Mouse (Mus musculus): ENCODE results near the gene Thtpa. TPM values are rescaled to one million over a fixed set of nuclear protein-coding genes. Genes with fewer than 3 reads are reported as not detected.

The Thtpa gene
- polyA plus RNA-seq, 1 experiment from 2014 or later: 26.6 TPM

- H3K4me3 ChIP-seq: no peak overlapping the region
- no peak overlapping the region for H3K9ac ChIP-seq (replicated peaks)
- no peaks in the 10 kb centered on the region for H3K9me3 ChIP-seq
- no peak for ATAC-seq (ENCODE audit: low FRiP score, low read depth)
- WGBS: 89% methylated on average over 22 of the region's 22 CpGs
- H3K4me2 ChIP-seq (replicated peaks): no peak overlapping the region
- H3K27me3 ChIP-seq: peaks cover 3% of the 10 kb centered on the region; the same call in 1 of the 2 replicates
- H3K36me3 ChIP-seq: peaks cover 60% of the 10 kb centered on the region
- peaks cover 32% of the 10 kb centered on the region for H3K4me1 ChIP-seq
- no peak overlapping the region for H3K27ac ChIP-seq (replicated peaks)
These were observed 30.8 kb upstream of the Thtpa start for GRCm38 (mm10) chr14:55063581-55064381.

GRCm38 (mm10) chr14:55064481-55065370 lies 29.9 kb upstream of the Thtpa start:
- ATAC-seq (ENCODE audit: low FRiP score, low read depth): no peak
- H3K9me3 ChIP-seq: no peaks in the 10 kb centered on the region
- H3K27ac ChIP-seq (replicated peaks): no peak overlapping the region

GRCm38 (mm10) chr14:55065391-55065790 lies 29.2 kb upstream of the Thtpa start:
- Histone ChIP-seq H3K27ac (replicated peaks) (no peak overlapping the region), H3K4me1 (peaks cover 25% of the 10 kb centered on the region), H3K4me3 (no peak overlapping the region), H3K4me2 (replicated peaks) (no peak overlapping the region), H3K36me3 (peaks cover 76% of the 10 kb centered on the region), H3K9ac (replicated peaks) (no peak overlapping the region), H3K9me3 (no peaks in the 10 kb centered on the region), H3K27me3 (peaks cover 3% of the 10 kb centered on the region; the same call in 1 of the 2 replicates)
- WGBS: 92% methylated on average over 13 of the region's 13 CpGs
- no peak for ATAC-seq (ENCODE audit: low FRiP score, low read depth)

More at GRCm38 (mm10) chr14:55064481-55065370, 29.9 kb upstream of the Thtpa start:
- 85% methylated on average over 35 of the region's 35 CpGs for WGBS
- Histone ChIP-seq H3K4me2 (replicated peaks) (no peak overlapping the region), H3K36me3 (peaks cover 70% of the 10 kb centered on the region), H3K4me1 (peaks cover 30% of the 10 kb centered on the region), H3K27me3 (peaks cover 3% of the 10 kb centered on the region; the same call in 1 of the 2 replicates), H3K4me3 (no peak overlapping the region), H3K9ac (replicated peaks) (no peak overlapping the region)

GRCm38 (mm10) chr14:55066042-55066441 lies 28.5 kb upstream of the Thtpa start:
- WGBS: 96% methylated on average over 8 of the region's 8 CpGs
- Histone ChIP-seq H3K27ac (replicated peaks) (no peak overlapping the region), H3K4me1 (peaks cover 18% of the 10 kb centered on the region), H3K9me3 (no peaks in the 10 kb centered on the region), H3K9ac (replicated peaks) (no peak overlapping the region), H3K27me3 (peaks cover 3% of the 10 kb centered on the region; the same call in 1 of the 2 replicates), H3K4me3 (no peak overlapping the region), H3K4me2 (replicated peaks) (no peak overlapping the region), H3K36me3 (peaks cover 80% of the 10 kb centered on the region)
- ATAC-seq (ENCODE audit: low FRiP score, low read depth): no peak

GRCm38 (mm10) chr14:55071756-55072155 lies 22.8 kb upstream of the Thtpa start:
- no peak for ATAC-seq (ENCODE audit: low FRiP score, low read depth)

GRCm38 (mm10) chr14:55074416-55074815 lies 20.2 kb upstream of the Thtpa start:
- H3K4me3 ChIP-seq: no peak overlapping the region
- no peak for ATAC-seq (ENCODE audit: low FRiP score, low read depth)
- H3K9me3 ChIP-seq: no peaks in the 10 kb centered on the region
- no peak overlapping the region for H3K9ac ChIP-seq (replicated peaks)
- 95% methylated on average over 12 of the region's 12 CpGs for WGBS
- H3K4me1 ChIP-seq: peaks cover 42% of the 10 kb centered on the region
- H3K27me3 ChIP-seq: peaks cover 11% of the 10 kb centered on the region
- no peak overlapping the region for H3K27ac ChIP-seq (replicated peaks)
- H3K36me3 ChIP-seq: peaks cover 50% of the 10 kb centered on the region
- no peak overlapping the region for H3K4me2 ChIP-seq (replicated peaks)

More at GRCm38 (mm10) chr14:55071756-55072155, 22.8 kb upstream of the Thtpa start:
- Histone ChIP-seq H3K27me3 (peaks cover 10% of the 10 kb centered on the region), H3K27ac (replicated peaks) (no peak overlapping the region), H3K4me1 (peaks cover 16% of the 10 kb centered on the region), H3K9ac (replicated peaks) (no peak overlapping the region), H3K9me3 (no peaks in the 10 kb centered on the region), H3K4me3 (no peak overlapping the region), H3K36me3 (peaks cover 76% of the 10 kb centered on the region), H3K4me2 (replicated peaks) (no peak overlapping the region)
- 36% methylated on average over 19 of the region's 19 CpGs for WGBS

- H3K27me3 ChIP-seq: peaks cover 13% of the 10 kb centered on the region
- no peak for ATAC-seq (ENCODE audit: low FRiP score, low read depth)
- WGBS: 60% methylated on average over 6 of the region's 6 CpGs
- H3K4me3 ChIP-seq: no peak overlapping the region
- peaks cover 52% of the 10 kb centered on the region for H3K4me1 ChIP-seq
- no peaks in the 10 kb centered on the region for H3K9me3 ChIP-seq
- peaks cover 36% of the 10 kb centered on the region for H3K36me3 ChIP-seq
- H3K27ac ChIP-seq (replicated peaks): no peak overlapping the region
- H3K9ac ChIP-seq (replicated peaks): no peak overlapping the region
- no peak overlapping the region for H3K4me2 ChIP-seq (replicated peaks)
These were observed 18.4 kb upstream of the Thtpa start for GRCm38 (mm10) chr14:55076224-55076623.

GRCm38 (mm10) chr14:55076956-55077355 lies 17.6 kb upstream of the Thtpa start:
- peaks cover 53% of the 10 kb centered on the region for H3K4me1 ChIP-seq
- no peak for ATAC-seq (ENCODE audit: low FRiP score, low read depth)
- no peak overlapping the region for H3K9ac ChIP-seq (replicated peaks)
- H3K27me3 ChIP-seq: peaks cover 11% of the 10 kb centered on the region
- H3K27ac ChIP-seq (replicated peaks): peak overlapping the region; percentile 89
- 62% methylated on average over 3 of the region's 3 CpGs for WGBS
- H3K4me2 ChIP-seq (replicated peaks): 0 out of 2 replicates have a peak overlapping the region, but pooled peaks have one; percentile 50
- H3K36me3 ChIP-seq: peaks cover 31% of the 10 kb centered on the region
- no peaks in the 10 kb centered on the region for H3K9me3 ChIP-seq
- H3K4me3 ChIP-seq: no peak overlapping the region

- peak overlapping the region; percentile 50 for H3K4me2 ChIP-seq (replicated peaks)
- peaks cover 24% of the 10 kb centered on the region for H3K36me3 ChIP-seq
- no peaks in the 10 kb centered on the region for H3K9me3 ChIP-seq
- H3K4me3 ChIP-seq: peak overlapping the region; percentile 12; the same call in 1 of the 2 replicates
- H3K27me3 ChIP-seq: peaks cover 5% of the 10 kb centered on the region; the same call in 1 of the 2 replicates
- peak overlapping the region; percentile 45 for H3K9ac ChIP-seq (replicated peaks)
- H3K4me1 ChIP-seq: peaks cover 49% of the 10 kb centered on the region
- H3K27ac ChIP-seq (replicated peaks): peak overlapping the region; percentile 89
- ATAC-seq (ENCODE audit: low FRiP score, low read depth): peak; percentile 48
- whole genome bisulfite sequencing: 4% methylated on average over 15 of the region's 15 CpGs
These were observed 16.9 kb upstream of the Thtpa start for GRCm38 (mm10) chr14:55077481-55078365.

GRCm38 (mm10) chr14:55078366-55078989 lies 16.1 kb upstream of the Thtpa start:
- H3K4me3 ChIP-seq: peak overlapping the region; percentile 12; the same call in 1 of the 2 replicates

More at GRCm38 (mm10) chr14:55078366-55078989, 16.1 kb upstream of the Thtpa start:
- ATAC-seq (ENCODE audit: low FRiP score, low read depth): peak; percentile 39; the same call in 1 of the 2 replicates
- Histone ChIP-seq H3K9me3 (no peaks in the 10 kb centered on the region), H3K4me1 (peaks cover 49% of the 10 kb centered on the region), H3K27me3 (peaks cover 3% of the 10 kb centered on the region; the same call in 1 of the 2 replicates), H3K4me2 (replicated peaks) (peak overlapping the region; percentile 50), H3K36me3 (peaks cover 16% of the 10 kb centered on the region), H3K9ac (replicated peaks) (peak overlapping the region; percentile 45), H3K27ac (replicated peaks) (peak overlapping the region; percentile 89)
- WGBS: 3% methylated on average over 23 of the region's 23 CpGs

Measured in midbrain, embryonic 12.5 days (tissue).